Mouse (Mus musculus) liver, adult 2 months (tissue): ENCODE data around the gene Arid5b.

Source experiments
- CTCF ChIP-seq: fragments of 200-500 bp; IDR thresholded peaks from 2 replicates; pipeline ENCODE4 v1.5.1; 2011; ENCODE audit warnings: low read depth, low read length, control low read depth
- POLR2A ChIP-seq: fragments of 200-500 bp; IDR thresholded peaks from 2 replicates; pipeline ENCODE4 v1.6.1; 2011; ENCODE audit warnings: low read length, control low read depth; ENCODE audit not compliant: insufficient read depth; ENCODE audit errors: extremely low read depth

- TF ChIP-seq POLR2A: no peak
- no peak for TF ChIP-seq CTCF
Observed at GRCm38 (mm10) chr10:68078708-68079107, 199.8 kb downstream of the Arid5b start.
